Mouse (Mus musculus) left cerebral cortex, postnatal 14 days (tissue): Measurements from ENCODE around the gene Pex10. TPM values are rescaled to one million over a fixed set of nuclear protein-coding genes. Genes with fewer than 3 reads are reported as not detected.
"Not testable (repeated sequence)": the region's sequence is repeated elsewhere in the genome, so short reads cannot be mapped to it uniquely, and the experiment has no call there.

Source experiments
- DNase-seq, 2 experiments: peaks; one replicate each; pipeline ENCODE4 v3.0.0; 2021 to 2022; ENCODE audit warnings: low spot score in 2 of 2, mixed read lengths in 1 of 2
- intact Hi-C: fragments of 180-260 bp; cut with DNase I; formaldehyde crosslinking; loops from one replicate; pipeline ENCODE4 v1.15.1; 2025
- total RNA-seq, 2 experiments: library from RNA; stranded (reverse); gene quantifications; 2 replicates each; pipeline ENCODE4 v1.2.3; 2021

The Pex10 gene
- total RNA-seq, 2 experiments from 2014 or later = 21.2 to 23.1 TPM

GRCm38 (mm10) chr4:155056724-155057123 is 10.1 kb upstream of the Pex10 start, which contains the start of gene Plch2:
Gene Plch2 (minus strand): TSS chr4:155056784.
- DNase-seq = no peak
- intact Hi-C loops = no loop called here

- DNase-seq = no peak
- intact Hi-C loops = no loop called here
These were observed 8.5 kb upstream of the Pex10 start for GRCm38 (mm10) chr4:155058325-155058724.

GRCm38 (mm10) chr4:155063895-155064294 is 2.9 kb upstream of the Pex10 start:
- DNase-seq = no peak

DNA sequence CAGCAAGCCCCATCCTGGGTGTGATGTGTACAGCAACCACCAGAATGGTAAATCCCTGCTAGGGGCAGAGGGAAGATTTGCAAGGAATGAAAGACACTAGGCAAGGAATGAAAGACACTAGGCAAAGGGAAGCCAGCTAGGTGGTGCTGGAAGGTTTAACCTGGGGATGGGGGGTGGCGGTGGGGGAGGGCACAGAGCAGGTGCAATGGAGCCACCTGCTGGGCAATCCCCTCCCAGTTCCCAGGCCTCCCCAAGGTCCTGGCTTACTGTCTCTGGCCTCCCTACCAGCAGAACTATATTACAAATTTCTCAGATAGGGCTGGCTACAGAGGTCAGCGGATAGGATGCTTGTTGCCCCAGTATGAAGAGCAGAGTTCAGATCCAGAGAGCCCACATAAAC is 2.3 kb upstream of the Pex10 start:
- intact Hi-C loops = no loop called here
- DNase-seq = no peak

More at GRCm38 (mm10) chr4:155063895-155064294, 2.9 kb upstream of the Pex10 start:
- intact Hi-C loops = no loop called here

- peak; percentile 96 for DNase-seq
These were observed 614 bp upstream of the Pex10 start for GRCm38 (mm10) chr4:155065970-155066833.

GRCm38 (mm10) chr4:155068357-155068972 is 1.6 kb downstream of the Pex10 start:
- intact Hi-C loops = no loop called here
- DNase-seq = no peak

More at GRCm38 (mm10) chr4:155065970-155066833, 614 bp upstream of the Pex10 start:
- intact Hi-C loops = loop anchor here (1.0 kb wide), 3 partner anchors 85 to 188 kb away; no protein-coding TSS in a partner anchor

DNA sequence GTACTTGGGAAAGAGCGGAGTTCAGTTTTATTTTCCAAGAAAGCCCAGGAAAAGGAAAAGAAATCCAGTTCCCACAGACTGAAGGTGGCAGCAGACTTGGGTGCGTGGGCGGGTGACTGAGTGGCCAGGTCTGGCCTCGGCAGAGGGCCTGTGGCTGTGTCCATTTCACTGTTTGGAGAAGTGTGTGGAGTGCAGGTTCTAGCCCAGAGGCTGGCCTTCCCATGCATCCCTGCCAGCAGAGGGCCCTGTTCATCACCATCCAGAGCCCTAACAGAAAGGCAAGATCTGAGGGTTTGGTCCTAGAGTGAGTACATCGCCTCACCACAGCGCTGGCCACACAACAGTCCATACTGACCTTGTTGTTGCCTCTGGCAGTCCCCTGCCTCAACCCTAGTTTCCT is 2.4 kb downstream of the Pex10 start:
- intact Hi-C loops = no loop called here
- DNase-seq = peak in 1 of 2 experiments; percentile 47

DNA sequence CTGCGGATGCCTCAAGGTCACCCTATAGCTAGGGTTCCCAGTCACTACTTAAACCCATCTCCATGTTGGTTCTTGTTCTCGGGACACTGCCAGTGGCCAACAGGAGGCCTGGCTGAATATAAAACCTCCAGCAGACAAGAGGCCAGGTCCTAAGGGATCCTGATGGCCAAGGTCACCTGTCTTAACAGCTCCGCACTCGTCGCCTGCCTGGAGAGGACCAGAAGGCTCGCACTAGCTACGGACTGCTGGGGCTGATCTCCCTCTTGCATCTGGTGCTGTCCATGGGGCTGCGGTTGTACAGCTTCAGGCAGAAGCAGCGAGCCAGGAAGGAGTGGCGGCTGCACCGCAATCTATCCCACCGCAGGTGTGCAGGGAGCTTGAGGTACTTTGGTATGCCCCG is 3.4 kb downstream of the Pex10 start:
- DNase-seq = no peak
- intact Hi-C loops = no loop called here

GRCm38 (mm10) chr4:155070921-155071320 is 4.1 kb downstream of the Pex10 start:
- intact Hi-C loops = no loop called here
- DNase-seq = no peak

GRCm38 (mm10) chr4:155074418-155074817 is 7.6 kb downstream of the Pex10 start:
- intact Hi-C loops = no loop called here
- DNase-seq = no peak

GRCm38 (mm10) chr4:155075137-155075536 is 8.3 kb downstream of the Pex10 start:
- DNase-seq = no peak
- intact Hi-C loops = no loop called here

GRCm38 (mm10) chr4:155075813-155076212 is 9.0 kb downstream of the Pex10 start:
- intact Hi-C loops = no loop called here
- no peak for DNase-seq

GRCm38 (mm10) chr4:155076677-155077076 is 9.9 kb downstream of the Pex10 start:
- intact Hi-C loops = no loop called here
- DNase-seq = no peak

GRCm38 (mm10) chr4:155078808-155079207 is 12.0 kb downstream of the Pex10 start:
- intact Hi-C loops, DNase-seq: not testable (repeated sequence)

DNA sequence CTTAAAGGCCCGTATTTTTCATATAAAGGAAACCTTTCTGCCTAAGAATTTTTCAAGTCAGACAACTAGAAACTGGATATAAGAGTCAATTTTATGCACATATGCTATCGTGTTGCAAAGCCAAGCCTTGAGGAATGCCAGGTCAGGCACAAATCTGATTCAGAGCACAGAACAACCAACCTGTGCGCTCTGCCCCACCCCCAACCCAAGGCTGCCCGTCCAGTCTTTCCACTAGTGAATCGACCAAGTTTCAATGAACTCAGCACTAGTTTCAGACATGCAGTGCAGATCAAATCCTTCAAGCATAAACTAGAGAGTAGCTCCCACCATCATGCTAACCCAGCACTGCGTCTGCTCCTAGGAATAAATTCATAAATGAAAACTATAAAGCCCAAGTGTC is 12.8 kb downstream of the Pex10 start:
- intact Hi-C loops = no loop called here
- DNase-seq = no peak

DNA sequence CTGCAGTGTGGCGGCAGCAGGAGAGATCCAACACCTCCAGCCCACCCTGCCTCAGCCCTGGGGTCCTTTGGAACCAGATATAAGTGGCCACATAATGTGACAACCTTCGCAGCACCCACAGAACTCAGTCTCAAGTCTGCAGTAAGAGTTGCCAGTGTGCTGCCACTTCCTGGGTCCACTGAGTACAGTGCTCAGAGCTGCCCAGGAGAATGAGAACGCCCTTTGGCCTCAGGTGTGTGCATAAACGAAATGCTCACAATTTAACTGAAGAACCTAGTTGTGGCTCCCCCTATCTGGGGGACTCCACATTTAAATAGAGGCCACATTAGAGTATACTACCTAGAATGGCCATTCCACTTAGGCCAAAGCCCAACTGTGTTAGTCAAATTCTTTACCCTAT is 16.7 kb downstream of the Pex10 start:
- intact Hi-C loops = no loop called here
- DNase-seq = no peak

DNA sequence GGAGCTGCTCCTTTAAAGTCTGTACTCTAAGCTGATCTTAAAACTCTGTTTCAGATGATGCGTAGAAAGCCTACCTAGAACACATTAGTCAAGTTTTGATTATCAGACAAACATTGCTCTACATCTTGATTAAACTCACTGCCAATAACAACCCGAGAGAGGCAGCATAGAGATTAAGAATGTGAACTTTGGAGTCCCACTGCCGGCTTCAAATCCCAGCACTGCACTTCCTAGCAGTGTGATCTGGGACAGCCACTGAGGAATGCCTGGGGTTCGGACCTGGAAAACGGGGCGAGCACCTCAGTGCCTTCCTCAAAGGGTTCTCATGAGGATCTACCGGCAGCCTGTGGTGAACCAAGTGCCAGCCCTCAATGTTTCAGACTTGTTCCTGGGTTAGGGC is 17.5 kb downstream of the Pex10 start:
- intact Hi-C loops = no loop called here
- DNase-seq = no peak

- DNase-seq = no peak
- intact Hi-C loops = no loop called here
These were observed 18.6 kb downstream of the Pex10 start for GRCm38 (mm10) chr4:155085206-155086107.

GRCm38 (mm10) chr4:155086108-155087024 is 19.6 kb downstream of the Pex10 start, which contains the start of the genes Rer1 and Morn1:
Gene Rer1 (minus strand): TSS chr4:155086382.
Gene Morn1 (plus strand): TSS chr4:155086577.
- peak; percentile 100 for DNase-seq
- intact Hi-C loops = no loop called here
